30 mouse cellular contexts compared by ENCODE assay signal in genomic region chr1:21407266-21407665, GRCm38 (mm10). TPM values are rescaled to one million over a fixed set of nuclear protein-coding genes. Genes with fewer than 3 reads are reported as not detected.
A peak's percentile ranks its signal among the peaks of the same experiment; 100 is the strongest.
DNase-seq lines count a peak whose midpoint lies in the region; ATAC-seq and TF ChIP-seq lines count a peak whose summit lies in the region.
"Had no signal": no experiment of that assay in that cellular context is flagged by ENCODE, and none has a peak within 500 bp of the region (broad histone marks: within the 10 kb centered on the region; RNA-seq: fewer than 3 reads in every experiment).

No protein-coding gene starts in this region.

- H3K27me3 ChIP-seq in midbrain, postnatal 0 days (ENCODE audit: insufficient read depth, low read length) = no peaks in the 10 kb centered on the region
- H3K27me3 ChIP-seq in midbrain, embryonic 10.5 days (ENCODE audit: low read depth, poor library complexity, severe bottlenecking) = no peaks in the 10 kb centered on the region
- no peaks in the 10 kb centered on the region for H3K27me3 ChIP-seq in neural tube, embryonic 14.5 days (ENCODE audit: control insufficient read depth, insufficient read depth, low read length)
- H3K27me3 ChIP-seq: embryonic facial prominence, embryonic 13.5 days; embryonic facial prominence, embryonic 15.5 days; forebrain, embryonic 12.5 days had no signal

- H3K4me1 ChIP-seq in midbrain, postnatal 0 days (ENCODE audit: insufficient read depth, low read length) = no peaks in the 10 kb centered on the region
- H3K4me1 ChIP-seq in midbrain, embryonic 10.5 days = peaks cover 5% of the 10 kb centered on the region; the same call in 1 of the 2 replicates
- no peaks in the 10 kb centered on the region for H3K4me1 ChIP-seq in neural tube, embryonic 14.5 days (ENCODE audit: control insufficient read depth, insufficient read depth, low read length)
- H3K4me1 ChIP-seq: embryonic facial prominence, embryonic 13.5 days had no signal

- no peak overlapping the region for H3K4me3 ChIP-seq in midbrain, postnatal 0 days (ENCODE audit: low read depth, low read length)
- H3K4me3 ChIP-seq in midbrain, embryonic 10.5 days = no peak overlapping the region
- no peak overlapping the region for H3K4me3 ChIP-seq in neural tube, embryonic 14.5 days (ENCODE audit: low read depth, low read length)
- H3K4me3 ChIP-seq: embryonic facial prominence, embryonic 13.5 days; embryonic facial prominence, embryonic 15.5 days; erythroblast, embryonic 14.5 days; forebrain, embryonic 10.5 days; forebrain, embryonic 12.5 days had no signal

- intact Hi-C loops in gastrocnemius, postnatal 36 days (cut with DNase I) = no loop called here

- DNase-seq in midbrain, postnatal 0 days (ENCODE audit: low spot score) = peak; percentile 17
- no peak for DNase-seq in midbrain, embryonic 10.5 days (ENCODE audit: low spot score)
- DNase-seq in brain, embryonic 14.5 days (ENCODE audit: low read depth) = peak; percentile 67
- DNase-seq in Muller cell, postnatal 12 days (ENCODE audit: inconsistent ontology term) = no peak
- no peak for DNase-seq in gastrocnemius, postnatal 36 days
- DNase-seq: adrenal gland, adult 8-10 months; adrenal gland, postnatal 14 days; adrenal gland, postnatal 36 days; cerebellum, adult 11 months; cerebellum, adult 18-20 months; cerebellum, adult 8-10 months; cerebellum, adult 9-11 months; cerebellum, postnatal 14 days; cerebellum, postnatal 36 days; embryo, embryonic 11 days had no signal

- ATAC-seq in midbrain, postnatal 0 days (ENCODE audit: low FRiP score) = no peak
- peak; percentile 58; the same call in 1 of the 2 replicates for ATAC-seq in neural tube, embryonic 14.5 days (ENCODE audit: low read depth)
- ATAC-seq: activated CD4-positive, CD25-positive, alpha-beta regulatory T cell, adult 4 months; forebrain, embryonic 16.5 days; Patski had no signal

- 64% methylated on average over 2 of the region's 2 CpGs for WGBS in midbrain, postnatal 0 days
- 76% methylated on average over 2 of the region's 2 CpGs for WGBS in midbrain, embryonic 10.5 days
- 20% methylated on average over 2 of the region's 2 CpGs for WGBS in neural tube, embryonic 14.5 days

- H3K9me3 ChIP-seq in midbrain, postnatal 0 days (ENCODE audit: low read length) = no peaks in the 10 kb centered on the region
- H3K9me3 ChIP-seq in midbrain, embryonic 10.5 days (replicated peaks) = no peaks in the 10 kb centered on the region
- H3K9me3 ChIP-seq in neural tube, embryonic 14.5 days (ENCODE audit: control insufficient read depth, low read length) = no peaks in the 10 kb centered on the region
- H3K9me3 ChIP-seq: embryonic facial prominence, embryonic 13.5 days; embryonic facial prominence, embryonic 15.5 days; forebrain, embryonic 10.5 days; forebrain, embryonic 12.5 days had no signal

- no peak overlapping the region for H3K9ac ChIP-seq in midbrain, postnatal 0 days (replicated peaks; ENCODE audit: low read length, poor library complexity, severe bottlenecking)
- no peak overlapping the region for H3K9ac ChIP-seq in neural tube, embryonic 14.5 days (replicated peaks; ENCODE audit: low read depth, low read length)
- H3K9ac ChIP-seq: embryonic facial prominence, embryonic 13.5 days; embryonic facial prominence, embryonic 15.5 days; forebrain, embryonic 12.5 days had no signal

- no peak for TF ChIP-seq POLR2A in brain, embryonic 14.5 days (IDR thresholded peaks at IDR 0.05; ENCODE audit: borderline replicate concordance, extremely low read depth, insufficient read depth, insufficient read length, poor library complexity, severe bottlenecking)

- no peak overlapping the region for H3K4me2 ChIP-seq in midbrain, postnatal 0 days (ENCODE audit: low read depth, low read length, poor library complexity, severe bottlenecking)
- H3K4me2 ChIP-seq in neural tube, embryonic 14.5 days (ENCODE audit: low read depth, low read length) = no peak overlapping the region
- H3K4me2 ChIP-seq: embryonic facial prominence, embryonic 13.5 days; embryonic facial prominence, embryonic 15.5 days; forebrain, embryonic 12.5 days had no signal

- TF ChIP-seq CTCF in midbrain, postnatal 0 days (IDR thresholded peaks at IDR 0.05) = no peak
- no peak for TF ChIP-seq CTCF in brain, embryonic 14.5 days (IDR thresholded peaks at IDR 0.05; ENCODE audit: borderline replicate concordance, extremely low read depth, insufficient read depth, insufficient read length)

- H3K36me3 ChIP-seq in midbrain, postnatal 0 days (ENCODE audit: insufficient read depth, low read length) = no peaks in the 10 kb centered on the region
- no peaks in the 10 kb centered on the region for H3K36me3 ChIP-seq in midbrain, embryonic 10.5 days
- H3K36me3 ChIP-seq in neural tube, embryonic 14.5 days (ENCODE audit: control insufficient read depth, insufficient read depth, low read length) = no peaks in the 10 kb centered on the region
- H3K36me3 ChIP-seq: embryonic facial prominence, embryonic 13.5 days; embryonic facial prominence, embryonic 15.5 days; forebrain, embryonic 10.5 days; forebrain, embryonic 12.5 days had no signal

- no peak overlapping the region for H3K27ac ChIP-seq in midbrain, postnatal 0 days (ENCODE audit: low read depth, low read length)
- no peak overlapping the region for H3K27ac ChIP-seq in midbrain, embryonic 10.5 days (replicated peaks)
- no peak overlapping the region for H3K27ac ChIP-seq in neural tube, embryonic 14.5 days (ENCODE audit: low read depth, low read length)
- H3K27ac ChIP-seq: embryonic facial prominence, embryonic 13.5 days; embryonic facial prominence, embryonic 15.5 days; forebrain, embryonic 10.5 days; forebrain, embryonic 12.5 days had no signal

RNA-seq across cellular contexts. Expression of gene Khdc1b, which starts 23.9 kb away (rescaled TPM):
- not detected in 2 replicates for total RNA-seq in midbrain, postnatal 0 days (2014; rRNA removed)
- 0.11 TPM in 1 of 2 replicates, not detected in the other for polyA plus RNA-seq in midbrain, postnatal 0 days (2015; fragmentation: Nextera tagmentation; extraction: Ambion mirVana)
- polyA plus RNA-seq in midbrain, embryonic 10.5 days (2016; fragmentation: Nextera tagmentation; extraction: Ambion mirVana) = not detected in 2 replicates
- polyA plus RNA-seq in brain, embryonic 14.5 days (2012; rRNA removed) = not detected in 2 replicates
- polyA plus RNA-seq in neural tube, embryonic 14.5 days (2014; fragmentation: Nextera tagmentation; extraction: Ambion mirVana) = 0.17 TPM in 1 of 2 replicates, not detected in the other
- not detected for total RNA-seq in gastrocnemius, postnatal 36 days (2021)
- total RNA-seq: adrenal gland, adult 18-20 months; adrenal gland, adult 8-10 months; adrenal gland, postnatal 14 days; adrenal gland, postnatal 36 days; common myeloid progenitor, adult 5-6 weeks; ES-E14; MEL had no signal
- polyA plus RNA-seq: activated CD4-positive, CD25-positive, alpha-beta regulatory T cell, adult 4 months; C2C12; embryonic facial prominence, embryonic 11.5 days; embryonic facial prominence, embryonic 13.5 days; erythroblast, embryonic 14.5 days; forebrain, embryonic 10.5 days; forebrain, embryonic 12.5 days; forebrain, embryonic 16.5 days; Patski had no signal

RNA-seq across cellular contexts. Expression of gene Khdc1c, which starts 39.1 kb away (rescaled TPM):
- not detected in 2 replicates for total RNA-seq in midbrain, postnatal 0 days (2014; rRNA removed)
- not detected in 2 replicates for polyA plus RNA-seq in midbrain, postnatal 0 days (2015; fragmentation: Nextera tagmentation; extraction: Ambion mirVana)
- not detected in 2 replicates for polyA plus RNA-seq in midbrain, embryonic 10.5 days (2016; fragmentation: Nextera tagmentation; extraction: Ambion mirVana)
- not detected in 2 replicates for polyA plus RNA-seq in brain, embryonic 14.5 days (2012; rRNA removed)
- not detected in 2 replicates for polyA plus RNA-seq in neural tube, embryonic 14.5 days (2014; fragmentation: Nextera tagmentation; extraction: Ambion mirVana)
- total RNA-seq in gastrocnemius, postnatal 36 days (2021) = not detected
- total RNA-seq: adrenal gland, adult 18-20 months; adrenal gland, adult 8-10 months; adrenal gland, postnatal 14 days; adrenal gland, postnatal 36 days; common myeloid progenitor, adult 5-6 weeks; ES-E14; MEL had no signal
- polyA plus RNA-seq: activated CD4-positive, CD25-positive, alpha-beta regulatory T cell, adult 4 months; C2C12; embryonic facial prominence, embryonic 11.5 days; embryonic facial prominence, embryonic 13.5 days; embryonic facial prominence, embryonic 15.5 days; erythroblast, embryonic 14.5 days; forebrain, embryonic 10.5 days; forebrain, embryonic 12.5 days; forebrain, embryonic 16.5 days; Patski had no signal

RNA-seq across cellular contexts. Expression of gene Khdc1a, which starts 57.8 kb away (rescaled TPM):
- not detected in 2 replicates for total RNA-seq in midbrain, postnatal 0 days (2014; rRNA removed)
- polyA plus RNA-seq in midbrain, postnatal 0 days (2015; fragmentation: Nextera tagmentation; extraction: Ambion mirVana) = not detected in 2 replicates
- not detected in 2 replicates for polyA plus RNA-seq in midbrain, embryonic 10.5 days (2016; fragmentation: Nextera tagmentation; extraction: Ambion mirVana)
- polyA plus RNA-seq in brain, embryonic 14.5 days (2012; rRNA removed) = not detected in 2 replicates
- polyA plus RNA-seq in neural tube, embryonic 14.5 days (2014; fragmentation: Nextera tagmentation; extraction: Ambion mirVana) = not detected in 2 replicates
- total RNA-seq in gastrocnemius, postnatal 36 days (2021) = not detected
- total RNA-seq: adrenal gland, adult 18-20 months; adrenal gland, adult 8-10 months; adrenal gland, postnatal 14 days; adrenal gland, postnatal 36 days; common myeloid progenitor, adult 5-6 weeks; ES-E14 had no signal
- polyA plus RNA-seq: C2C12; embryonic facial prominence, embryonic 11.5 days; embryonic facial prominence, embryonic 13.5 days; embryonic facial prominence, embryonic 15.5 days; erythroblast, embryonic 14.5 days; forebrain, embryonic 10.5 days; forebrain, embryonic 12.5 days; forebrain, embryonic 16.5 days; Patski had no signal

Comparison
In these comparisons a context has a peak if more than half of its experiments do, and no peak if none do; other contexts are left out.
1. DNase-seq: peak in midbrain, postnatal 0 days (single experiment) and brain, embryonic 14.5 days (single experiment); none in midbrain, embryonic 10.5 days (single experiment), Muller cell, postnatal 12 days (single experiment) and gastrocnemius, postnatal 36 days (0 of 2).